Comparison of ENCODE assay signal across 7 mouse cellular contexts in the genomic region with DNA sequence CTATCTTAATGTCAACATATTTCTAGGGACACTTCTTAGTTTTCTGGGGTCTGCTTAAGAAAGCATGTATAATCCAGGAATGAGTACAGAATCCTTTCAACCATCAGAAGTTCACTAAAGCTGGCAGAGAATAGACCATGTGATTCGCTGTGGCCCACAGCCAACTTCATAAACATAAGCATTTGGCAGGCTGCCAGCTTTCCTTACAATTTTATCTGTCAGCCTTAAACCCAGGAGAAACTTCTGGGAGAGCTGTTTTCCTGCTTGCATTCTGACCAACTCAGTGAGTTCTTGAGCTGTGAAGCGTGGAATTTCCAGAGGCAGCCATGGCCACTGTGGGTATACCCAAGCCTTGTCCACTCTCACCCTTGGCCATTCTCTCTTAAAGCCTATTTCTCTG.
DNase-seq lines count a peak whose midpoint lies in the region; ATAC-seq lines count a peak whose summit lies in the region.

No protein-coding gene starts in this region.

- H3K9me3 ChIP-seq in heart, embryonic 13.5 days, result no peaks in the 10 kb centered on the region

- no peak overlapping the region for H3K4me3 ChIP-seq in heart, embryonic 13.5 days

- H3K27me3 ChIP-seq in heart, embryonic 13.5 days (replicated peaks), result no peaks in the 10 kb centered on the region

- WGBS in heart, embryonic 13.5 days, result 17% methylated on average over 2 of the region's 2 CpGs

- H3K9ac ChIP-seq in heart, embryonic 13.5 days, result no peak overlapping the region

- H3K4me2 ChIP-seq in heart, embryonic 13.5 days, result no peak overlapping the region

- DNase-seq in testis, postnatal 10 days (ENCODE audit: low spot score), result peak; percentile 54
- DNase-seq in testis, postnatal 14 days (ENCODE audit: low spot score), result no peak
- DNase-seq in kidney, postnatal 36 days, result peak; percentile 44 to 64
- DNase-seq in lung, postnatal 4 days, result peak; percentile 72
- peak; percentile 30 for DNase-seq in yolk sac, embryonic 10.5 days (ENCODE audit: low spot score)
- DNase-seq in embryo, embryonic 10.5 days (ENCODE audit: low spot score), result no peak

- peak overlapping the region; percentile 90 for H3K27ac ChIP-seq in heart, embryonic 13.5 days (replicated peaks)

- no peak; the same call in 1 of the 2 replicates for ATAC-seq in heart, embryonic 13.5 days (ENCODE audit: extremely low read depth, insufficient number of reproducible peaks, low FRiP score, low TSS enrichment)

- no peaks in the 10 kb centered on the region for H3K36me3 ChIP-seq in heart, embryonic 13.5 days

- H3K4me1 ChIP-seq in heart, embryonic 13.5 days, result peaks cover 34% of the 10 kb centered on the region

Comparison
In these comparisons a context has a peak if more than half of its experiments do, and no peak if none do; other contexts are left out.
1. DNase-seq: peak in testis, postnatal 10 days (single experiment), kidney, postnatal 36 days (2 of 2), lung, postnatal 4 days (2 of 2) and yolk sac, embryonic 10.5 days (single experiment); none in testis, postnatal 14 days (single experiment) and embryo, embryonic 10.5 days (single experiment).